Mouse (Mus musculus) ovary, postnatal 10 days (tissue): ENCODE data around the gene Camp.
"Not testable (repeated sequence)": the region's sequence is repeated elsewhere in the genome, so short reads cannot be mapped to it uniquely, and the experiment has no call there.

Experiments used
- DNase-seq: peaks from one replicate; pipeline ENCODE4 v3.0.0; 2022; ENCODE audit warnings: low spot score

Gene Camp

GRCm38 (mm10) chr9:109850099-109850498 is 682 bp upstream of the Camp start:
- no peak for DNase-seq

GRCm38 (mm10) chr9:109833088-109833412 is 16.4 kb downstream of the Camp start:
- no peak for DNase-seq

DNA sequence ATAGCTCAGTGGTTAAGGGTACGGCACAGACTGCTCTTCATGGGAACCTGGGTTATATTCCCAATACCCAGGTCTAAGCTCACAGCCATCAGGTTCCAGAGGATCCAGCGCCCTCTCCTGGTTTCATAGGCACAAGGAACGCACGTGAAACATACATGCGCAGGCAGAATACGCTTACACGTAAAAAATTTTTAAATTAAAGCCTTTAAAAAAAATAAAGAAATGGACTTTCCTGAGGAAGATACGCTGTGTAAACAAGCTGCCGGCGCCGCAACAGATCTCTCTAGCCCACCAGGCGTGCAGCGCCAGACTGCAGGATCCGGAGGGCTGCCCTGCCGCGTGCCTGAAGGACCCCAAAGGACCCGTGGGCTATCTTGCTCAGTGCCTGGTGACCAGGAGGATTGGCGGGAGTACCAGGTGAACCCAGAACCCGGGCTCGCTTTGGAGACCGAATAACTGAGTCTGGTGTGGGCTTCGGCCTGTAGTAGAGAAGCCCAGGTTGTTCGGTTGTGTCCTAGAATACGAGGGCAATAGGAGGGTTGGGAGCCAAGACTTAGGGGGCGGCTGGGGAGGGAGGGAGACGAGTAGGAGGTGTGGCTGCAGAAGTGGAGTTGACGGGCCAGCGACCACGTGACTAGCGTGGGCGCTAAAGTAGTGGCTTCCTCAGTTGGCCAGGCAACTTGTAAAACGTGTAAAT is 16.9 kb downstream of the Camp start, which contains the start of gene Nme6:
Gene Nme6 (plus strand): TSS at position 359 of the 697 bp plus-strand sequence.
- DNase-seq = peak; percentile 84

- DNase-seq = no peak
Observed at GRCm38 (mm10) chr9:109826181-109826580, 23.2 kb downstream of the Camp start.

DNA sequence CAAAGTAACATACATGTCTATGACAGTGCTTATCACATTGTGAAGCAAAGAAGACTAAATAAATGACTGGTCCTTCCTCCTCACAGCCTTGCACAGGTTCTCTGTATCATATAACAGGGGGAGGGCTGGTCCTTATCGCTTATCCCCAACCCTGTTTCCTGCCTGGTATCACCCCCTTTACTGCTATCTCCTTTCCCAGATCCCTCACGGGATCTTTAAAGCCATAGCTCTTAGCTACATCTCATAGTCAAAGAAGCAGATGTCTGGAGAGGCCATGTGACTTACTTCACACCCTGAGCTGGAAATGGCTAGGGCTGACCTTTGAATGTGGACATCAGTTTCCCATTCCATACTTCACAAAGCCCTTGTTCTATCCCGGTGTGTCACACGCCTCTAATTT is 23.7 kb downstream of the Camp start:
- no peak for DNase-seq

GRCm38 (mm10) chr9:109816341-109816740 is 33.1 kb downstream of the Camp start:
- DNase-seq = no peak

GRCm38 (mm10) chr9:109813424-109813823 is 36.0 kb downstream of the Camp start:
- DNase-seq = no peak

GRCm38 (mm10) chr9:109811980-109812379 is 37.4 kb downstream of the Camp start, which contains the start of gene Spink8:
Spink8 (plus strand) TSS chr9:109812280.
- DNase-seq = no peak

DNA sequence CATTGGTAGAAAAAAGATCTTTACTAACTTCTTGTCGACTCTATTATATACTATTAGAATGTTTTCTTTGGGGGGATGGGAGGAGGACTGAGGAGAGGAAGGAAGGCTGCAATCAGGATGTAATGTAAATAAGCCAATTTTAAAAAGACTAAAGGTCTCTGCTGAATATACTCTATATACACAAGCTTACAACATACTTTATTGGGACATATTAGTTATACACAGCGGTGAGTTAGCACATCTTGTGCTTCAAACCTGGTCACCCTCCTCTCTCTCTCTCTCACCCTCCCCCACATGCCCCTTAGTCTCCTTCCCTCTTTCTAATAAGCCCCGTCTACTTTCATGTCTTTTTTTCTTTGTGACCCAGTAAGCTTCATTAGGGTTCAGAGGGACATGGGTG is 41.5 kb downstream of the Camp start:
- no peak for DNase-seq

DNA sequence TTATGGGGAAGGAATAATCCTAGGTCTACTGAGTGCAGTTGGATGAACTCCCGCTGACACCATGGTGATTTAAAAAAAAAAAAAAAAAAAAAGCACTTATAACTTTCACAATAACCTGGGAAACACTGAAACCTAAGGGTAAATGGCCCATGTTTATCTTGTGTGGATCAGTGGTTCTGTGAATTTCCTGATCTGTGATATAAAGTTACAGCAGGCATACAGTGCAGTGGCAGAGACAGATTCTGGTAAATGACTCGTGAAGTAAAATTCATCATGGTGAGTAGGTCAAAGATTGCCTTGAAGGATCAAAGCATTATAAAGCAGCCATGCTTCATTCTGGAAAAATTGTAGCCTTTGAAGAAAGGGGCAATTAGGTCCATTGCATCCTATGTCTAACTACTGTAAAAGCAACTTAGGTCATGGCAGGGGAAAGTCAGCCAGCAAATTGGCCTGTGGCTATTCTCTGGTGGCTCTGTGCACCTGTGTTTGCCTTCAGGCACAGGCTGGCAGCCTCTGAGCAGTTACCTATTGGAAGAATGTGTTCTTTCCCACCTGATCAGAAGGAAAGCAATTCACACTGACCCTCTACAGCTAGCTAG is 42.6 kb downstream of the Camp start:
- DNase-seq = no peak

DNA sequence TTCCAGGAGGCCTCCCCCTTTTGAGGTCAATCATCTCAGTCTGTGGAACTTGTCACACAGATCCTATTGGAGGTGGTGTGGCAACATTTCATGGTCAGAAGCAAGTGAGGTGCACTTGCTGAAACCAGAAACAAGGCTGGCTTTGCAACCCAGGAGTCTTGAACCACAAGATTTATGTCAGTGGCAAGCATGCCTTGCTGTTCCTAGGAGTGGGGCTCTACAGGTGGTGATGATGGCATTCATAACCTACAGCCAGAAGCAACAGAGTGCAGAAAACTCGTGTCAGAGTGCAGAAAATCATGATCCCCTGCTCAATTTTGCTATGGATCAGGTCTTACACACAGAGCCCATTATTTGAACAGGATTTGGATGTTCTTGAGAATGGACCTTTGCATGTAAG is 43.2 kb downstream of the Camp start:
- DNase-seq = no peak

- DNase-seq = not testable (repeated sequence)
Observed at GRCm38 (mm10) chr9:109805596-109805995, 43.8 kb downstream of the Camp start.

DNA sequence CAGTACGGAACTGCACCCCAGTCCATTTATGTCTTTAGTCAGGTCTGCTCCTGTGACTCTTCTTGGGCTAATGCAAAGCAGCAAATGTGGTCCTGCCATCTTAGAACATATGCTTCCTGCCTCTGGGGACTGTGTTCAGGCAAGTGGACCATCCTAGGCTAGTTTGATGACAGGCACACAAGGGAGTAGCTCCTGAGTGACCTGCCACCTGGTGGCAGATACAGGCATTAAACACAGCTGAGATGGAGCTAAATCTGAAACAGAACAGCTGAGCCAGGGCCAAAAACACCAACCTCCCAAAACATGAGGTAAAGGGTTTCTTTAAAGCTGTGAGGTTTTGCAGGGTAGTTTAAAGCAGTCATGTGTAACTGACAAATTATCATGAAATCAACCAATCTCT is 51.4 kb downstream of the Camp start:
- no peak for DNase-seq
